Mouse (Mus musculus) G1E (cell line): ENCODE results near the gene Acbd3.

Source experiments
- CTCF ChIP-seq: IDR thresholded peaks from 2 replicates; pipeline ENCODE4 v1.5.1; 2012; ENCODE audit warnings: low read depth, low read length, inconsistent platforms, mixed read lengths
- GATA1 ChIP-seq: IDR thresholded peaks from 2 replicates; pipeline ENCODE4 v1.6.1; 2012; ENCODE audit warnings: borderline replicate concordance, low read length, inconsistent platforms, mixed read lengths
- GATA2 ChIP-seq: IDR thresholded peaks from 2 replicates; pipeline ENCODE4 v1.6.1; 2012; ENCODE audit warnings: low read depth, low read length, inconsistent platforms, borderline replicate concordance
- POLR2AphosphoS5 ChIP-seq: IDR thresholded peaks from 2 replicates; pipeline ENCODE4 v1.6.1; 2012; ENCODE audit warnings: low read depth, low read length, inconsistent platforms; ENCODE audit not compliant: insufficient replicate concordance

- TF ChIP-seq CTCF (no peak), GATA1 (no peak), POLR2AphosphoS5 (no peak), GATA2 (no peak)
These were observed 22.4 kb upstream of the Acbd3 start for GRCm38 (mm10) chr1:180703400-180703799.
